Comparison of ENCODE assay signal across 12 mouse cellular contexts in genomic region chr6:40432346-40433275, GRCm38 (mm10). TPM values are rescaled to one million over a fixed set of nuclear protein-coding genes. Genes with fewer than 3 reads are reported as not detected.
DNase-seq lines count a peak whose midpoint lies in the region; ATAC-seq and TF ChIP-seq lines count a peak whose summit lies in the region.
"Had no signal": no experiment of that assay in that cellular context is flagged by ENCODE, and none has a peak within 500 bp of the region (broad histone marks: within the 10 kb centered on the region; RNA-seq: fewer than 3 reads in every experiment).

No protein-coding gene starts in this region.

- ATAC-seq in CD4-positive, CD25-positive, alpha-beta regulatory T cell, adult 4 months: no peak
- peak; percentile 34 for ATAC-seq in hindbrain, postnatal 0 days
- ATAC-seq in megakaryocyte progenitor cell, adult 5-6 weeks (replicated peaks; ENCODE audit: poor library complexity): no peak

- no peaks in the 10 kb centered on the region for H3K36me3 ChIP-seq in hindbrain, postnatal 0 days (ENCODE audit: insufficient read depth, low read length)
- H3K36me3 ChIP-seq: heart, embryonic 13.5 days had no signal

- intact Hi-C loops in left cerebral cortex, postnatal 4 days (cut with DNase I): no loop called here

- H3K27ac ChIP-seq in hindbrain, postnatal 0 days: peak overlapping the region; percentile 73
- H3K27ac ChIP-seq: heart, embryonic 13.5 days had no signal

- peaks cover 21% of the 10 kb centered on the region for H3K4me1 ChIP-seq in hindbrain, postnatal 0 days (ENCODE audit: insufficient read depth, low read length)

- no peak for TF ChIP-seq CTCF in hindbrain, postnatal 0 days (IDR thresholded peaks at IDR 0.05; ENCODE audit: low read depth)

- H3K4me3 ChIP-seq in hindbrain, postnatal 0 days (ENCODE audit: low read length): no peak overlapping the region
- H3K4me3 ChIP-seq: heart, embryonic 13.5 days had no signal

- H3K27me3 ChIP-seq in hindbrain, postnatal 0 days (ENCODE audit: insufficient read depth, low read length): no peaks in the 10 kb centered on the region

- peak overlapping the region; percentile 30 for H3K4me2 ChIP-seq in hindbrain, postnatal 0 days (ENCODE audit: low read depth, low read length)
- H3K4me2 ChIP-seq: heart, embryonic 13.5 days had no signal

- H3K9me3 ChIP-seq in hindbrain, postnatal 0 days (ENCODE audit: low read length): no peaks in the 10 kb centered on the region
- H3K9me3 ChIP-seq: heart, embryonic 13.5 days had no signal

- 68% methylated on average over 17 of the region's 17 CpGs for WGBS in hindbrain, postnatal 0 days

- DNase-seq in CD4-positive, CD25-positive, alpha-beta regulatory T cell, adult 2 months (ENCODE audit: low read depth, low spot score): peak; percentile 34
- peak; percentile 84 to 88 for DNase-seq in cerebellum, adult 18-20 months
- DNase-seq in hindbrain, postnatal 0 days (ENCODE audit: low spot score): peak; percentile 86
- DNase-seq in left cerebral cortex, postnatal 4 days: peak; percentile 86
- DNase-seq in adrenal gland, postnatal 25 days: no peak
- no peak for DNase-seq in heart, adult 9 months (ENCODE audit: low spot score in 2 of 2)
- DNase-seq: lung, postnatal 14 days had no signal

- H3K9ac ChIP-seq in hindbrain, postnatal 0 days (replicated peaks; ENCODE audit: low read length): no peak overlapping the region
- H3K9ac ChIP-seq: heart, embryonic 13.5 days had no signal

RNA-seq across cellular contexts. Expression of gene E330009J07Rik, which starts 3.3 kb away (rescaled TPM):
- 1 to 10 TPM; 4.1 to 7.9 TPM for polyA plus RNA-seq in CD4-positive, CD25-positive, alpha-beta regulatory T cell, adult 4 months (2017; shearing (Covaris generic))
- total RNA-seq in hindbrain, postnatal 0 days (2014; rRNA removed): 28.0 and 29.1 TPM in 2 replicates
- polyA plus RNA-seq in hindbrain, postnatal 0 days (2015; fragmentation: Nextera tagmentation; extraction: Ambion mirVana): 9.9 and 12.8 TPM in 2 replicates
- total RNA-seq in left cerebral cortex, postnatal 4 days (2021): 10 to 100 TPM; 26.5 to 27.7 TPM
- 7.0 and 9.2 TPM in 2 replicates for total RNA-seq in megakaryocyte progenitor cell, adult 5-6 weeks (2015)
- total RNA-seq in megakaryocyte progenitor cell, adult 5-6 weeks (2017): 12.3 and 12.5 TPM in 2 replicates
- total RNA-seq in adrenal gland, postnatal 25 days (2021): 16.3 and 21.1 TPM in 2 replicates

RNA-seq across cellular contexts. Expression of gene Wee2, which starts 6.3 kb away (rescaled TPM):
- not detected for polyA plus RNA-seq in CD4-positive, CD25-positive, alpha-beta regulatory T cell, adult 4 months (2017; shearing (Covaris generic))
- 0.10 TPM in 1 of 2 replicates, not detected in the other for total RNA-seq in hindbrain, postnatal 0 days (2014; rRNA removed)
- 0.18 and 0.28 TPM in 2 replicates for polyA plus RNA-seq in hindbrain, postnatal 0 days (2015; fragmentation: Nextera tagmentation; extraction: Ambion mirVana)
- not detected for total RNA-seq in left cerebral cortex, postnatal 4 days (2021)
- not detected in 2 replicates for total RNA-seq in megakaryocyte progenitor cell, adult 5-6 weeks (2015)
- total RNA-seq in megakaryocyte progenitor cell, adult 5-6 weeks (2017): not detected in 2 replicates
- not detected in 2 replicates for total RNA-seq in adrenal gland, postnatal 25 days (2021)
- polyA plus RNA-seq: embryonic facial prominence, embryonic 11.5 days; heart, embryonic 13.5 days; large intestine, adult 2 months had no signal

RNA-seq across cellular contexts. Expression of gene Ssbp1, which starts 38.5 kb away (rescaled TPM):
- 100 to 1,000 TPM; 112 to 118 TPM for polyA plus RNA-seq in CD4-positive, CD25-positive, alpha-beta regulatory T cell, adult 4 months (2017; shearing (Covaris generic))
- 9.1 and 11.2 TPM in 2 replicates for total RNA-seq in hindbrain, postnatal 0 days (2014; rRNA removed)
- polyA plus RNA-seq in hindbrain, postnatal 0 days (2015; fragmentation: Nextera tagmentation; extraction: Ambion mirVana): 82.5 and 90.6 TPM in 2 replicates
- total RNA-seq in left cerebral cortex, postnatal 4 days (2021): 10 to 100 TPM; 38.1 to 38.2 TPM
- total RNA-seq in megakaryocyte progenitor cell, adult 5-6 weeks (2015): 155 and 183 TPM in 2 replicates
- total RNA-seq in megakaryocyte progenitor cell, adult 5-6 weeks (2017): 98.6 and 141 TPM in 2 replicates
- total RNA-seq in adrenal gland, postnatal 25 days (2021): 57.1 and 69.2 TPM in 2 replicates

RNA-seq across cellular contexts. Expression of gene Tas2r137, which starts 58.4 kb away (rescaled TPM):
- not detected for polyA plus RNA-seq in CD4-positive, CD25-positive, alpha-beta regulatory T cell, adult 4 months (2017; shearing (Covaris generic))
- total RNA-seq in hindbrain, postnatal 0 days (2014; rRNA removed): not detected in 2 replicates
- polyA plus RNA-seq in hindbrain, postnatal 0 days (2015; fragmentation: Nextera tagmentation; extraction: Ambion mirVana): not detected in 2 replicates
- under 1 TPM; 0.34 to 0.36 TPM for total RNA-seq in left cerebral cortex, postnatal 4 days (2021)
- total RNA-seq in megakaryocyte progenitor cell, adult 5-6 weeks (2015): not detected in 2 replicates
- total RNA-seq in megakaryocyte progenitor cell, adult 5-6 weeks (2017): not detected in 2 replicates
- total RNA-seq in adrenal gland, postnatal 25 days (2021): 0.49 TPM in 1 of 2 replicates, not detected in the other
- polyA plus RNA-seq: embryonic facial prominence, embryonic 11.5 days; heart, embryonic 13.5 days; large intestine, adult 2 months had no signal

Comparison
In these comparisons a context has a peak if more than half of its experiments do, and no peak if none do; other contexts are left out.
1. DNase-seq: peak in CD4-positive, CD25-positive, alpha-beta regulatory T cell, adult 2 months (single experiment), cerebellum, adult 18-20 months (2 of 2), hindbrain, postnatal 0 days (single experiment) and left cerebral cortex, postnatal 4 days (single experiment); none in adrenal gland, postnatal 25 days (single experiment) and heart, adult 9 months (0 of 2).